Mouse (Mus musculus) left cerebral cortex, postnatal 10 days (tissue): ENCODE data around the gene Nhlrc1. TPM values are rescaled to one million over a fixed set of nuclear protein-coding genes. Genes with fewer than 3 reads are reported as not detected.

Experiments
- DNase-seq, 2 experiments: peaks; one replicate each; pipeline ENCODE4 v3.0.0; 2021 to 2022; ENCODE audit warnings: low spot score in 2 of 2, mixed read lengths in 1 of 2; ENCODE audit errors: extremely low spot score in 1 of 2
- intact Hi-C: fragments of 180-260 bp; cut with DNase I; formaldehyde crosslinking; loops from one replicate; pipeline ENCODE4 v1.15.1; 2025
- total RNA-seq, 2 experiments: library from RNA; stranded (reverse); gene quantifications; 2 replicates each; pipeline ENCODE4 v1.2.3; 2021

The Nhlrc1 gene
- 10 to 100 TPM; 14.7 to 15.4 TPM for total RNA-seq

DNA sequence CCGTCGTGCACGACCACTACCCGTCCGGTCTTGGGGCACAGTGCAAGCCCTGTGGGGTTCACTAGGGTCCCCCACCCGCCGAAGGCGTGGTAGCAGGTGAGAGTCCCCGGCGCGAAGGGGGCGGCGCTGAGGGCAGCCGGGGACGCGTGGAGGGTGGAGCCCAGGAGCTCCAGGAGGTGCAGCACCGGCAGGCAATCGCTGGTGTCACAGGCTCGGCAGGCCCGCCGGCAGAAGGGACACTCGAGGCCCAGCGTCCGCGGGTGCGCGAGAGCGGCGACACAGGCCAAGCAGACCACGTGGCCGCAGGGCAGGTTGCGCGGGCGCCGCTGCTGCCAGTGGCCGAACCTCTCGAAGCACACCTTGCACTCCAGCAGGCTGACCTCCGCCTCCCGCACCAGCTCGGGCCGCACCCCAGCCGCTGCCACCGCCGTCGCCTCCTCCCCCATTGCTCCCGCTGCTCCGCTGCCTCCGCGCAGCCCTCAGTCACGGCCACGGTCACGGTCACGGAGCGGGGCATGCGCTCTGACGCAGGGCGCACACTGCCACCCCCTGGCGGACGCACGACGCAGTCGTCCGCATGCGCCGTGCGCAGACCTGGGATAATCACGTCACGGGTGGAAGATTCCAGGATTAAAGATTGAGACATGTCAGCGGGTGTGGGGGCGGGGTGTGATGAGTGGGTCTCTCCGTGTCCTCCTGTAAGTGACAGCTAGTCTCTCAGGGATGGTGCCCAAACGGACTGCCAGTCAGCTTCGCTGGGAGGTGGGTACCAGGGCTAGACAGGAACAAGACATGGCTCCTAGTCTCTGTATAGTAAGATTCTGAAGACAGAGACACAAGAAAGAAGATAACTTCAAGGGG is at the start of gene Nhlrc1:
Gene Nhlrc1 (minus strand): TSS at position 517 of the 861 bp plus-strand sequence.
- intact Hi-C loops = loop anchor here (1.0 to 10.0 kb wide), 3 partner anchors 84 to 290 kb away; partner anchors contain the start of gene Nup153
- DNase-seq = peak; percentile 69 to 86

DNA sequence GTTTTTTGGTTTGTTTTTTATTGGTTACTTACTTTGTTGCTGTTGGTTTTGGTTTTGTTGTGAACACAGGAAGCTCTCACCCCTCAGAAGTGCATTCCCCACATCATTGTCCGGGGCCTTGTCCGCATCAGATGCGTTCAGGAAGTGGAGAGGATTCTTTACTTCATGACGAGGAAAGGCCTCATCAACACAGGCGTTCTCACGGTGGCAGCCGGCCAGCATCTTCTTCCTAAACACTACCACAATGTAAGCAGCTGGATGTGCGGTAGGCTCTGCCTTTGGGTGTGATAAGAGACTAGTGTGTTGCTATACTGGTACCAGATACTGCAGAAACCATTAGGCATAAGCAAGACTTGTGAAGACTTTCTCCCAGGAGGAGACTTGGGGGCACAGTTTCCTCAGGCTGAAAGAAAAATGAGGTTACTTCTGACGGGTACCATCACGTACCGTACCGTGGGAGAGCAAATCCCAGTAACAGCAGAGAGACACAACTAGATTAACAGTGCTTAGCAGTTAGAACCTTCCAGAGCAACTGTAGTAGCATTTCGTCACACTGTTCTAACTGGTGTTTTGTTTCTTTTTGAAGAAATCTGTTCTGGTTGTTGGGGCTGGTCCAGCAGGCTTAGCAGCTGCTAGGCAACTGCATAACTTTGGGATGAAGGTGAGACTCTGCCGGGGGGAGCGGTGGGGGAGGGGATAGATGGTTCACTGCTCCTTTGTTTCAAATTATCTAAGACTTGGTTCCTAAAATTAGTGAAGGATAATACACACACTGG is 49.5 kb upstream of the Nhlrc1 start:
- intact Hi-C loops = no loop called here
- no peak for DNase-seq

DNA sequence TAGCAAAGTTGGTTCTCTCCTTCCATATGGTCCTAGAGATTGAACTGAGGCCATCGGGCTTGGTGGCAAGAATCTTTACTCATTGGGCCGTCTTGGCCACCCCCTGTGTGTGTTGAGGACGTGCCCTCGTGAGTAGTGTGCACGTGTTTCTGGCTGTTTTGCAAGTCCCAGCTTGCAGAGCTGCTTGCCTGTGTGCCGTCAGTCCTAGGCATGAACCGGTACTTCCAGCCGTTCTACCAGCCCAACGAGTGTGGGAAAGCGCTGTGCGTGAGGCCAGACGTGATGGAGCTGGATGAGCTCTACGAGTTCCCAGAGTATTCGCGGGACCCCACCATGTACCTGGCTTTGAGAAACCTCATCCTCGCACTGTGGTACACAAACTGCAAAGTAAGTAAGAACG is 48.1 kb upstream of the Nhlrc1 start:
- DNase-seq = no peak
- intact Hi-C loops = no loop called here

DNA sequence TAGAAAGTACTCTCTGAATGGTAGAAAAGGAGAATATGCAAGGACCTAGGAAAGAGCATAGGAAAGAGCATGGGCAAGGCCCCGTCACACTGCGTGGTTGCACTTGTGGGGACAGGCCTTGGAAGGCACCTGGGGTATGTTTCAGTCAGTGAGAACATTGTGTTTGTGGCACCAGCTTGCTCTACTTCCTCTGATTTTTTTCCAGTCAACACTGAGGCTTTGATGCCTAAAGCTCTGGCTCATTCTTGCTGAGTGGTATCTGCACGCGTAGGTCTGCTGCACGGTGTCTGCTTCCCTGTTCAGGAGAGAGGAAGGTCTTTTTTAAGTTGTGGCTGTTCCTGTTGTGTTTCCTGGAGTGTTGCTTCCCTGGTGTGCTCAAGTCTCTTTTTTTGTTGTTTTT is 42.1 kb upstream of the Nhlrc1 start:
- intact Hi-C loops = no loop called here
- no peak for DNase-seq

DNA sequence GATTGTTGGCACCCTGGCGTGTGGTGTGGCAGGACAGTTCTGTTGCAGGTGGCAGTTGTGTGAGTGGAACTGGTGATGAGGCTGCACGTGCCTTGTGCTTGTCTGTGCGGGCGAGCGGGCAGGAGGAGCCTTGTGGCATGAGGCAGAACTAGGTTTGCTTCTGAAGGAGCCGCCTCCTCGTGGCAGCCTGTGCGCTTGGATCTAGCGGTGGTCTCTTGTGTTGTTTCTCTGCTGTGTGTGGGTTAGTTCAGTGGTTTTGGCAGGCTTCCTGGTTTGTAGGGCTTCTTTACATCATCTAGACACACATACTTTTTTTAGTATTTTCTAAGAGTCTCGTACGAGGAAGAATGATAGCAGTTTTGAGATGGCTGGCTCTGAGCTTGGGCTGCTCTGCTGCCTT is 41.5 kb upstream of the Nhlrc1 start:
- DNase-seq = peak; percentile 45 to 62
- intact Hi-C loops = no loop called here

DNA sequence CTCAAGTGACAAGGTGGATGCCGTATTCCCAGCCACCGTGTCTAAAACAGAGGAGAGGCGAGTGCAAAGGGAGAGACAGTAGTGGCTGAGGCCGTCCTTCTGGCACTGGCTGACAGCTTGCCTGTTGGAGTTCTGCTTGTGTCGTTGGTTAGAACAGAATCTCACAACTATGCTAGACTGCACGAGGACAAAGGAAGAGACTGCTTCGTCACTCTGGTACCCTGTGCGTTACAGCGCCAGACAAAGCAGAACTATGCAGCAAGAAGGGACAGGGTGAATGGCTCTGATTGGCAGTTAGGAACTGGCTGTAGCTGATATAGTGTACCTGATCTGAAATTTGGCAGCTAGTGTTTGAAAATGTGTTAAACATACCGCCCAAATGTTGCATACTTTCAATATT is 39.3 kb upstream of the Nhlrc1 start:
- DNase-seq = no peak
- intact Hi-C loops = no loop called here

DNA sequence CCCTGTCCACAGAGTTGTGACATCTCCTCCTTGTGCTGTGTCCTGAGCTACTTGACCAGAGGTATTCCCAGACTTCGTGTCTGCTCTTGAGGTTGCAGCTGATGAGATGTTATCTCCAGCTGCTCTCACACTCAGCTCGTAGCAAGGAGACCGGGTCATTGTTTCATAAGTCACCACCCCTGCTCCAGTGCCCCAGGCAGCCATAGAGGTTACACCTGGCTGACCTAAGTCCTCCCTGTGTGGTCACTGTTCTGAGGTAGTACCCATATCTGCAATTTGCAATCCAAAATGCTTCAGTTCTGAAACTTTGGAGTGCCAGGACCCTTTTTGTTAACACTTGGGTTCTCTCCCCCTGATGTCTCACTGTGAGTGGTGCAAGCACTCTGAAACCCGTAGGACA is 35.4 kb upstream of the Nhlrc1 start:
- intact Hi-C loops = no loop called here
- no peak for DNase-seq

DNA sequence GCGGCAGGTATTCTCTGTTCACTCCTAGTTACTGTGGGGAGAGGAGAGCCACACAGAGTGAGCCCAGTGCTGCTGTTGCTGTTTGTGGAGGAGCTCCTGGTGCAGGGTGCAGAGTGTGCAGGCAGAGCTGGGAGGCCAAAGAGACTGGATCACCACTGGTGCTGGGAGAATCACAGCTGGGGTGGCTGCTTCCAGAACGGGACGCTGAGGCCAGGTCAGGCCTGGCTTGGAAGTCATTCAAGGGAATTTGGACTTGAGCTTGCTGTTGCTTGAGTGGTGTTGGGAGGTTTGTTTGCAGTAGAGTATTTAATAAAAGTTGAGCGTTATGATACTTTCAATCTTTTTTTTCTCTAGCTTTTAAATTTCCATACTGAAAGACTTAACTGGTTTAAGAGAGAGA is 33.3 kb upstream of the Nhlrc1 start:
- peak in 1 of 2 experiments; percentile 18 for DNase-seq
- intact Hi-C loops = no loop called here

DNA sequence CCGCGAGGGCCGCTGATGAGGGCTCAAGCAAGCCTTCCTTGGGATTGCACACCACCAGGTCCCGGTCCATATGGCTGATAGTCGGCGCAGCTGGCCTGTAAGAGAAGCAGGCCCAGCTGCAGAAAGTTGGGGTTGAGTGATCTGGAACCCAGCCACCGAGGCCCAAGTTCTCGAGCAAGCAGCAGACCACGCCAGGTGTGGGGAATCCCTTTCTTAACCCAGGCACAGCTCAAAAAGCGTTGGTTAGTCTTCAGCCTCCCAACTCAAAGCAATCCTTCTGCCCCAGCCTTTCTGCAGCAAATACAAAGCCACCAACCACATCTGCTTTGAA is 29.9 kb upstream of the Nhlrc1 start, which contains the start of gene Tpmt:
Gene Tpmt (minus strand): TSS at position 121 of the 331 bp plus-strand sequence.
- peak in 1 of 2 experiments; percentile 49 for DNase-seq
- intact Hi-C loops = no loop called here

DNA sequence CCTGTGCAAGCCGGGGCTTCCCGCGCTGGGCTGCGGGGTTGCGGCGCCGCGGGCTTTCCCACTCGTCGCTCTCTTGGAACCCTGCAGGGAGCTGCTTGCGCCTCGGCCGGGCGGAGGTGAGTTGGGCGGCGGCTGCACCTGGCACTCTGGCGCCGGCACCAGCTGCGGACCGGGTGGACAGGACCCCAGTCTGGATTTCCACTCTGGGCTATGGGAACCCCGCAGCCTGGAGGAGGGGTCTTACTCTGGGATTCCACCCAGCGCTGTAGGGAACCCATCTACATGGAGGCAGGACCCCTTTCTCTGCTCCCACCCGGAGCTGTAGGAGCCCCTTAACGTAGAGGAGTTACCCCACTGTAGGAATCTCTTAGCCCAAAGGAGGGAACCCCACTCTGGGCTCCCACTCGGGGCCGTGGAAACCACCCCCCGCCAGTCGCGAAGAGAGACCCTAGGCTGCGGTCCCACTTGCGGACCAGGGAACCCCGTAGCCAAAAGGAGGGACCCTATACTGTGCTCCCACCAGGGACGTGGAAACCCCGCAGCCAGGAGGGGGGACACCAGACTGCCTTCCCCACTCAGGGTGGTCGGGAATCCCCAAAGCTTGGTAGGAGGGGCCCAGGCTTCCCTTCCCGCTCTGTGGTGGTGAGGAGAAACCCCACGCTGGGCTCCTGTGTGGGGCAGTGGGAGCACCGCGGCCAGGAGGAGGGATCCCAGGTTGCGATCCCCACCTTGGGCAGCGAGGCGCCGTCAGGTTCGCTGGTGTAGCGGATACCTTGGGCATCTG is 29.4 kb upstream of the Nhlrc1 start:
- intact Hi-C loops = no loop called here
- peak in 1 of 2 experiments; percentile 43 for DNase-seq

DNA sequence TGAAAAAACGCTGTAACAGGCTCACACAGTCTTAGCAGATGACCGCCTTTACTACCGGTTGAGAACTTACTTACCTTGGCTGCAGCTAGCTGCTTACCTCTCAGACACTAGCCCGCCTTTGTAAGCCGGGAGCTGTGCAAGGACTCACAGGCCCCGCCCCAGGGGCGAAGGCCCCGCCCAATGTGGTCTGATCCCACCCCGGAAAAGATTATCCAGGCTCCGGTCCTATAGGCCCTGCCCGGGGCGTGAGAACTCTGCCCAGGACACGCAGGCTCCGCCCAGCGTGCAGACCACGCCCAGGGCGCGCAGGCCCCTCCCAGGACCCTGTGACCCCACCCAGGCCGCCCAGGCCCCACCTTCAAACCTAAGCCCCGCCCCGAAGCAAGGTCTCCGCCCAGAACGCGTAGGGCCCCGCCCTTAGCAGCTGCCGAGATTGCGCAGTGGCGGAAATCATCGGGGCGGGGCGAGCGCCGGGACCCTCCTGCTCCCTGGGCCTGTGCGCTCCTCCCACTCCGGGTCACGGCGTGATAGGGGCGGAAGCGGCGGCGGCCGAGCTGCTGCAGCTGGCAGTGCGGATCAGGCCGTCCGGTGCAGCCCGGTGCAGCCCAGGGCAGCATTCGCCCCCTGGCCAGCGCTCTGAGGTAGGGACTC is 28.5 kb upstream of the Nhlrc1 start, which contains the start of gene Kdm1b:
Gene Kdm1b (plus strand): TSS at position 470 of the 651 bp plus-strand sequence.
- DNase-seq = peak; percentile 97 to 98
- intact Hi-C loops = no loop called here

DNA sequence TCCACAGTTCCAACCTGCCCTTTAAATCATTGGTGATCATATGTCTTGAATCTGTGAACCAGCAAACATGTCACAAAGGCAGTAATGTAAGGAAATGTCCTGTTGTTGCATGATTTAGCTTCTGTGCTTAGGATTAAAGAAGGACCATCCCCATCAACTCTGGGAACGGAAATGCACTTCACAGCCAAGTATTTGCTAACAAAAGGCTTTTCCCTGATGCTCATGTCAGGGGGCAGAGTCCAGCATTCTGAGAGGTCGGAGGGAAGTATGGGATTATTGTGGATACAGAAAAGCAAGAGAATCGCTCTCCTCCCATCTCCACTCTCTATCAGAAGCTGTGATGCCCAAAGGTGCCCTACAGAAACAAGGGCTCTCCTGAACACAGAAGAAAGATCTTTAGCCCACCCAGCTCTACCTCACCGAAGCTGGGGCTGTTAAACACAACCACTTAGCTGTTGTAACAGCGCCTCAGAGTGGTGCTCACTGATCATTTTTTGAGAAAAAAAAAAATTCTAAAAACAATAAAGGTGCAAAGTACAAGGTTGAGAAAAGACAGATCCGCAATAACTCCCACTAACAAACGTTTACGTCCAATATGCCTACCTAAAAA is 27.5 kb upstream of the Nhlrc1 start:
- DNase-seq = no peak
- intact Hi-C loops = no loop called here

DNA sequence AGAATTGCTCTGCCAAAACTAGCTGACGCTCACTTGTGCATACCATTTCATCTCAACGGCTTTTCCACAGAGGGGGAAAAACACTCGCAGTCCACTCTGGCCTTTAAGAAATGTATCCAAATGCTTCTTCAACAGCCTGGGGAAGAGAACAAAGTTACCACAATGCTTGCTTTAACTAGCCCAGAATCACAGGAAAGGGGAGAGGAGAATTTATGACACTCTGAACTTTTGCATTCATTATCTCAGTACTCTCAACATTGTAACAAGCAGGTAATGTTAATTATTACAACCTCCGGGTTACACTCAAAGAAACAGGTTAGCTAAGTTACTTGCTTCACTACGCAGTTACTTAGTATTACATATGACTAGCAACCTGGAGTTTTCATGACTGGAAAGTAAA is 25.4 kb upstream of the Nhlrc1 start:
- intact Hi-C loops = no loop called here
- no peak for DNase-seq

DNA sequence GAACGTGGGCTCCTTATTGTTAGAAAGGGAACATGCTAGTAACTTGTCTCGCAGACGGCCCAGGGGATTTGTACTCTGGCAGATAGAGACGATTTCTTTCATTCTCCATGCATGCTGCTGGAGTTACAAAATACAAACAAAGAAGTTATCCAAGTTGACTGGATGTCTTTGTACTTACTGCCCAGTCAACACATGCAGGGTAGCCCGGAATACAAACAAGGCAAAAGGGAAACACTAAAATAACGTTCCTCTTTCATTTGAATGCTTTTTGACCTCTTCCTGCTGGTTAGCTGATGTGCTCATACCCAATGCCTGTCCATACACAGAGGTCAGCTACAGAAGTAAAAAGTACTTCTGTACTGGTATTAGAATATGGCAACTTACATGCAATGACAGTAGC is 23.3 kb upstream of the Nhlrc1 start:
- no peak for DNase-seq
- intact Hi-C loops = no loop called here

DNA sequence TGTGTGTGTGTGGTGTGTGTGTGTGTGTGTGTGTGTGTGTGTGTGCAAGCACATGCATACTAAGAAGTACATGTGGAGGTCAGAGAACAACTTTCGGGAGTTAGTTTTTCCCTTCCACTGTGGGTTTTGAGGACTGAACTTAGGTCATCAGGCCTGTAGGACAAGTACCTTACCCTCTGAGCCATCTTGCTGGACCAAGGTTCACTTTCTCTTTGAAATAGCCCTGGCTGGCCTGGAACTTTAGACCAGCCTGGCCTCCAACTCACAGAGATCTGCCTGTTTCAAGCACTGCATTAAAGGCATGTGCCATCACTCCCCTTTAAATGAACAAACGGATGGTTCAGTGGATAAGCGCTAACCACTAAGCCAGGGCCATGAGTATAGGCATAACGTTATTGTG is 19.0 kb upstream of the Nhlrc1 start:
- intact Hi-C loops = no loop called here
- DNase-seq = no peak

DNA sequence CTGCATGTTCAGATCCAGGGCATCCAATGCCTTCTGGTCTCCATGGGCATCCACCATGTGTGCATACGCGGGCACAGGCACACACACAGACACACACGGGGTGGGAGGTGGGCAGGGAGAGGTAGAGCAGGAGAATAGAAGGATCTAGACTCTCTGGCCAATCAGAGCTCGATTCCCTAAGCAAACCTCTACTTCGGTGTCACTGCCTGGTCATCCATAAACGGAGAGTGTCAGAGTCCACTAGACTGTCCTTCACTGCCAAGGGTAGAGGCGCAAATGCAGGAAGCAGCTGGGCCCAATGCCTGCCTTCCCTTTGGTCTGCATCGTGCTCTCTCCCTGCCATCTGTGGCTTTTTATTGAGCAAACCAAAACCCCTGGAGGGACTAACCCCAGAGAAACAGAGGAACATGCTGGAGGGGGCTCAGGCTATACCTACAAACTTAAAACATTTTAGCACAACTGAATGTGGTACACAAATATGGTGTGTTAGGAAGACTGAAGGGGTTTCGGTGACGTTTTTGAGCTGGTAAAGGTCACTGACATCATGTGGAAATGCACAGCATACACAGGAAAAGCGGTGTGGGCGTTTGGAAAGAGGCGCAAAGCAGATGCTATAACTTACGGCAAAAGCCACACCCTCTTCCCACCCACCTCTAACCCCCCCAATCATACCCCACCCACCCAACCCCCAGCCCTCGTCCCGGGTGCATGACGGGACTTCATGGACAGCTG is 15.9 kb upstream of the Nhlrc1 start:
- intact Hi-C loops = no loop called here
- DNase-seq = no peak

DNA sequence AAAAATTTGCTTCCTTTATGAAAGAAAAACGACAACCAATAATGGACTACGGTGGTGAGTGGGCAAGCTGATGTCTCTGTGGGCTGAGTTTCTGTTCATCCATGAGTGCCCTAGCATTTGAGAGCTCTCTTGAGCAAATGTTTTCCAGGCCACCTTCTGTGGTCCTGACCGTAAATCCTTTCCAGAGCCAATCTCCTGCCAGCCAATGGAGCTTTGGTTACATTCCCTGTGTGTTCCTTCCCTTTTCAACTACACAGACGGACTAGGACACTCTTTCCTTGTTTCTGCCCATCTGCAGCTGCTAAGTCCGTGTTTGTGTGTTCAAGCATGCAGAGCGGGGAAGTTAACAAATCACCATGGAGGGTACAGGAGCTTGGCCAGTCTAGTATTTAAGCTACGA is 6.1 kb upstream of the Nhlrc1 start:
- DNase-seq = no peak
- intact Hi-C loops = no loop called here

DNA sequence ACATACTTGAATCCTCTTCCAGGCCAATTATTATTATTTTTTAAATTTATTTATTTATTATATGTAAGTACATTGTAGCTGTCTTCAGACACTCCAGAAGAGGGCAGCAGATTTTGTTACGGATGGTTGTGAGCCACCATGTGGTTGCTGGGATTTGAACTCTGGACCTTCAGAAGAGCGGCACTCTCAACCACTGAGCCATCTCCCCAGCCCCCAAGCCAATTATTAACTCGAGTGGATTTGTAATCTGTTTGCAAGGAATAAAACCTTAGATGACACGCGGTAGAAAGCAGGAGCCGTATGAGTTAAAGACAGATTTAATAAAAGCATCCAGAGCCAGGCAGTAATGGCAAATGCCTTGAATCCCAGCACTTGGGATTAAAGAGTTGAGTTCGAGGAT is 5.1 kb upstream of the Nhlrc1 start:
- DNase-seq = no peak
- intact Hi-C loops = loop anchor here (5.0 to 10.0 kb wide), 2 partner anchors 182 to 295 kb away; partner anchors contain the start of gene Nup153
